Mouse (Mus musculus): Measurements from ENCODE around the gene H2afv. TPM values are rescaled to one million over a fixed set of nuclear protein-coding genes. Genes with fewer than 3 reads are reported as not detected.

The H2afv gene
- 10 to 100 TPM; 57.1 to 59.4 TPM for total RNA-seq (2021)
- long read RNA-seq, experiment 1, transcript H2afv-202 (5 exons, 1,633 nt) = major isoform, 124 of 138 reads
- long read RNA-seq, experiment 1, transcript H2afv-201 (4 exons, 519 nt) = minor isoform, 10 of 138 reads
- long read RNA-seq, experiment 1, partial matches to known transcripts = 2 of 138 reads
- long read RNA-seq, experiment 1, other reads (novel, unspliced or antisense) = 2 of 138 reads
- long read RNA-seq, experiment 2, transcript H2afv-201 (4 exons, 519 nt) = minor isoform, 12 of 137 reads
- long read RNA-seq, experiment 2, transcript H2afv-202 (5 exons, 1,633 nt) = major isoform, 122 of 137 reads
- long read RNA-seq, experiment 2, partial matches to known transcripts = 1 of 137 reads
- long read RNA-seq, experiment 2, other reads (novel, unspliced or antisense) = 2 of 137 reads

DNA sequence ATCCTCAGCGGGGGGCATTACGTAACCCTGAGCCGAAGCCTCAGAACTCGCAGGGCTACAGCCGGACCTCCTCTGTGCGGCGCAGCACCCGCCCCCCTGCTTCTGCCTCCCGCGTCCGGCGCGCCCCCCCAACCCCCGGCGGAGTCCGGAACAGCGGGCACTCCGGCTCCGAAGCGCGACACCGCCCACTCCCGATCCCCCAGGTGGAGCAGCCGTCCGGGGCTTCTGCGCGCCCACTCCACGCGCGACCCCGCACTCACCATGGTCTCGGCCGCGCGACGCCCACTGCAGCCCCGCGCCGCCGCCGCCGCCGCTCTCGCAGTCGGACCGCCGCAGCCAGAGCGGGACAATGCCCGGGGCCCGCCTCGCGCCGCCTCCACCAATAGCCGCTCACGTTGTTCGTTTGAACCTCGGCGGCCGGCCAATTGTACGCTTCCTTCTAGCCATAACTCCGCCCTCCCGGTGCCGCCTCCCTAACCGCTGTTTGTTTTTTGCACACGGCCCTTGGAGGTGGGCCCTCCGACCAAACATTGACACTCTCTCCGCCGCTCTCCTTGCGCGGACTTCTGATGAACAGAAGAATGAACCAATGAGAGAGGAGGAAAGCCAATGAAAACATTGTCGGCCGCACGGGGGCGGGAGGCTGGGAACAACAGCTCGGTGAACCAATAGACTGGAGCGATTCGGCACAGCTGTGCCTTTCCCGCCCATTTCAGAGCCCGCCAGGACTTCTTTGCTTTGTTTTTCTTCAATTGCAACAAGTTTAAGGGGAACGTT lies at the start of gene H2afv:
TSS of gene H2afv (minus strand) at position 367 of the 777 bp plus-strand sequence.
- peak; percentile 99 for DNase-seq
- intact Hi-C loops (cut with DNase I) = no loop called here

DNA sequence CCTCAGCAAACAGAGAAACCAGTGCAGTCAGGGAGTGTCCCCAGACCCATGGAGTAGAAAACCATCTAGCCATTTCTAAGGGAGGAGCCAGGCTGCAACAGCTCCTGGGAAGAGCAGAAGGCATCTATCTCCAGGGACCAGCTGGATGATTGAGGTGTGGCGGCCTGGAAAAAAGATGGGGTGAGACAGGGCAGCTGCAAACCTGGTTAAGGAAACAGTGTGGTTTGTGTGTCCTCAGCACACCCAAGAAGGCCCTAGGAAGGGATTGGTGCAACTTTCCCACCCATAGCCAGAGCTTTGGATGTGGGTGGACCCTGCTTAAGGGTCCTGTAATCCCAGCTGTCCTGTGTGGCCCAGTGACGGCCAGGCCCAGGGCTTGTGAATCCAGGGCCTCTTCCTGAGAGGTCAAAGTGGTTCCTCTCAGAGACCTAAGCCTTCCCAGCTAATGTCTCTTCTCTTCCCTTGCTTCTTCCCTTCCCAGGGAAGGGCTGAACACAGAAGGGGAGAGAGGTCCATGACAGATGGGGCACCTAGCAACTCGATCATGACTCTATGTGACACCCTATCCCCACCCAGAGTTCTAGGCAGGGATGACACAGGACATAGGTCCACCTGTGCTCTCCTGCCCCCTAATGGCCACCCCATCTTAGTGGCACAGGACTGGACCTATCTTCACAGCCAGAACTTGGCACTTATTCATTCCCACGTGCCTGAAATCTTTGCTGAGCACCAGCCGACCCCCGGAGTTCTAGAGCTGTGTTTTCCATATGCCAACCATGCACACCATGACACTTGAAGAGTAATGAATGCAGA lies 45.7 kb upstream of the H2afv start:
- intact Hi-C loops (cut with DNase I) = loop anchor here (2.0 kb wide), 1 partner anchor 25 kb away; no protein-coding TSS in a partner anchor
- DNase-seq = peak; percentile 40 to 54

DNA sequence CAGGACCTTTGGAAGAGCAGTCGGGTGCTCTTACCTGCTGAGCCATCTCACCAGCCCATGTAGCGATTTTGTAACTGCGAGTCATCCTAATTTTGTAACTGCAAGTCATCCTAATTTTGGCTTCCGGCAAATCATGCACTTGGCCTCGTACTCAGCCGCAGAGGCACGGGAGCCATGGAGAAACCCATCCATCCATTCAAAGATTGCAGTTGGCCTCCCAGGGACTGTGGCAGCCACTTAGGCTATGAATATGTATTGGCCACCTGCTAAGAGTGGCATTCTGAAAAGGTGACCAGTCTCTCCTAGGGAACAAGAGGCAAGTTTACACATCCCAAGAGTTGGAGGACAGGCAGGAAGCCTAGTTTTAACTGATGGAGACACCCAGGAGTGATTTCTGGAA lies 45.0 kb upstream of the H2afv start:
- intact Hi-C loops (cut with DNase I) = no loop called here
- no peak for DNase-seq

DNA sequence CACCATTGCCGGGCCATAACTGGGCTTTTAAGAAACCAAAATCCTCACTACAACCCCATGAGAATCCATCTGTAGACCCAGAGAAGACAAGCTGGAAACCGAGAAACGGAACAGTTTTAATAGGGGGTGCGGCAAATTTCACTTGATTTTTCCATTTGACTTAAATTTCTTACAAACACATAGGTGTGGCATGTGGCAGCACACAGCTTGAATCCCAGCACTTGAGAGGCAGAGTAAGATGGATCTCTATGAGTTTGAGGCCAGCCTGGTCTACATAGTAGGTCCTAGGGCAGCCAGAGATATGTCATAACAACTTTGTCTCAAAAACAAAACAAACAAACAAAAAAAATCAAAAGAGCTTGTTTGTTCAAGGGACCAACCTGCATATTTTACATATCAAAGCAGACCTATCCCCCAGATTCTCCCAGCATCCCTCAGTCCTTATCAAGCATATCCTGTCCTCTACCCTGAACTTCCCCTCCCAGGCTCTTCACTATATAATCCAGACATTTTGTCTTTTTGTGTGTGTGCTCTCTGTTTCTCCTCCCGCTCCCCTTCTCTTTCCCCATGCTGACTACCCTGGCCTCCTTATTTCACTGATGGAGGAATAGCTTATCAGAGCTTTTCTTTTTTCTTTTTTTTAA lies 43.9 kb upstream of the H2afv start:
- intact Hi-C loops (cut with DNase I) = no loop called here

DNA sequence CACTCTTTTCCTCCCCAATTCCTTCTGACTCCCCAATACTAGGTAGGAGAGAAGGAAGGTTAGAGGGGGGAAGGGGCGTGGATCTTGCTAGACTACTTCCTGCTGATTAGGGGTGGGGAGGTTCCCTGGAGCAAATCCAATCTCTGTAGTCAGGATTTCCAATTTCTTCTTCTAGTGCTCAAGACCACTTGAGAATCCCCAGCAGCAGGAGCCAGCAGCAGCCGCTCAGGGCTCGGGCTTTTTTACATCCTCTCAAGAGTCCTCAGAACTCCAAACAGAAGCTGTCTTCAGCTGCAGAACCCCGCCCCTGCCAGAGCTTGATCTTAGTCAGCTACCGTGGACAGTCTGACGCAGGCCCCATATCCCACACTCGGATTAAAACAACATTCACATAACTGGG lies 43.3 kb upstream of the H2afv start:
- intact Hi-C loops (cut with DNase I) = no loop called here
- no peak for DNase-seq

More for the DNA sequence above, 43.9 kb upstream of the H2afv start:
- no peak for DNase-seq

DNA sequence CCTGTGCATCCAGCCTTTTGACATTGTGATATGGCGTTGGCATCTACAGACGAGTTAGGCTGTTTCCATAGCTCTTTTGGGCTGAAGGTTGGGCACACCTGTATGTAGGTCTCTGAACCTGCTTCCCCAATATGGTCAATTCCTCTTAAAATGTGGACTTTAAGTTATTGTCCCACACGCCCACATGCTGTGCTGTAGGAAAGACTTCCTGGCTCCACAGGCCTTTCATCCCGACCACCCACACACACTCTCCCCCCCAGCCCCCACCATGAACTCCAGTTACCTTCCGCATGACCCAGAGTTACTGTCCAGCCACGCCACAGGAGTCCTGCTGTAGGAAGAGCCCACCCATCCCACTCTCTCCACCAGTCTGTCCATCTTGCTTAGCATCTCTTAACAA lies 42.7 kb upstream of the H2afv start:
- intact Hi-C loops (cut with DNase I) = no loop called here
- no peak for DNase-seq

DNA sequence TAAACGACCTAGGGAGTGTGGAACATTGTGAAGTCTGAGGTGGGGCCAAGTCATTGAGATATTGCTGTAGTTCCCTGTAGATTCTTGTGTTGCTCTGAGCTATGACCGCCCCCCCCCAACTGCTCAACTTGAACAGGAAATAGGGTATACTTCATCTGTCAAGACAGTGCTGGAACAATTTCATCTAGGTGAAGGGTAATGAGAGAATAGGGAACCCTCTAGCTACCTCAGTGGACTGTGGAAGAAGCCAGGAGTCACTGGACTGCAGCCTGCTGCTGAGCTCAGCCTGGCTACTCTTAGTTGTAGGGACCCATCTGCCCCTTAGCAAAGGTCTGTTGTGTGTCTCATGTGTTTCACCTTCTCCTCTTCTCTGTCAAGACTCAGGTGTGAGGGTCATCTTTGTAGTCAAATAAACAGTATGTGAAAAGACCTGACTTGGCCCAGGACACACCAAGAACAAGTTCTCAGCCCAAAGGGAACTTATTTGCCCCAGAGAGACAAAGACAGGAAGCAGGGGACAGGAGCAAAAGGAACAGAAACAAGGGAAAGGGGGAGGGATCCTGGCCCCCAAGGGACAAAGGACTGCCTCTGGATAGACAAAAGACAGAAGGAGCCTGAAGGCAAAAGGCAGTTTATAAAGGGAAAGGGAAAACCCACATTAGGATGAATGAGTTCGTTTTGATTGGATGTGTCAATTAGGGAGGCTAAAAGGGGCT lies 40.2 kb upstream of the H2afv start:
- intact Hi-C loops (cut with DNase I) = no loop called here
- peak in 1 of 2 experiments; percentile 26 for DNase-seq

DNA sequence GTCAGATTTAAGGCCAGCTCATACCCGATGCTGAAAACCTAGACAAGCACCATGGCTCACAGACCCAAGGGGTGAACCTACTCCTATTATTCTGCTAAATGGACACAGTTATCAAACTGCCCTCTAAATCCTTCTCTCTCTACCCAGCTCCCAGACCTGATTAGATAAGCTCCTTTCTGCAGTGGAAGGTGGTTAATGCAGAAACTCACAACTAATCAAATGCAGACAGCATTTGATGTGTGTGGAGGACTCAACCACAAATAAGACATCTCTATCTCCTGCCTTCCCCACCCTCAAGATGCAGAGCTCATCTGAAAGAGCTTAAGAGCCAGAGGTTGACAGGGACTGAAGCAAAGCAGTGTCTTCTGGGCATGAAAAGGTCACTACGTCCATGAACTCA lies 38.9 kb upstream of the H2afv start:
- intact Hi-C loops (cut with DNase I) = no loop called here
- DNase-seq = no peak

DNA sequence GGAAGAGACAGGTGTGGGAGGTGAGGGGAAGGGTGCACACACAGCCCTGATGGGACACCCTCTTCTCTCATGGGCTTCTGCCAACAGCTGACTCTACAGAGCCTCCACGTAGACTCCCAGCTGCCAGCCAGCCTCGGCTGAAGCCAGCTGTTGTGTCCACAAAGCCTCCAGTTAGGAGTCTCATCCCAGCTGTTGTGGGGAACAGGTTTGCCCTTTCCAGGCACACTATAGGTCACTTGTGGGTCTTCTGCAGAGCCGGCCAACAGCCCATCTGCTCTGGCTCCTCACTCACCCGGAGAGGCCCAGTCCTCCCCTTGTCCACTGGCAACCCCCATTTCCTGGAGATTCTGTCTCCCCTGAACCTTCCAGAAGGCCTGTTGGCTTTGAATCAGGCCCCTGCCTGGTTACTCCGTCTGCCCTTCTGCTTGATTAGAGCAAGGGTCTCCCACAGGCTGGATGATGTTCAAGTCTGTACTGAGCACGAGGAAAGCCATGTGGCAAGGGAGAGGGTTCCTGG lies 37.5 kb upstream of the H2afv start:
- intact Hi-C loops (cut with DNase I) = no loop called here
- peak; percentile 15 to 17 for DNase-seq

DNA sequence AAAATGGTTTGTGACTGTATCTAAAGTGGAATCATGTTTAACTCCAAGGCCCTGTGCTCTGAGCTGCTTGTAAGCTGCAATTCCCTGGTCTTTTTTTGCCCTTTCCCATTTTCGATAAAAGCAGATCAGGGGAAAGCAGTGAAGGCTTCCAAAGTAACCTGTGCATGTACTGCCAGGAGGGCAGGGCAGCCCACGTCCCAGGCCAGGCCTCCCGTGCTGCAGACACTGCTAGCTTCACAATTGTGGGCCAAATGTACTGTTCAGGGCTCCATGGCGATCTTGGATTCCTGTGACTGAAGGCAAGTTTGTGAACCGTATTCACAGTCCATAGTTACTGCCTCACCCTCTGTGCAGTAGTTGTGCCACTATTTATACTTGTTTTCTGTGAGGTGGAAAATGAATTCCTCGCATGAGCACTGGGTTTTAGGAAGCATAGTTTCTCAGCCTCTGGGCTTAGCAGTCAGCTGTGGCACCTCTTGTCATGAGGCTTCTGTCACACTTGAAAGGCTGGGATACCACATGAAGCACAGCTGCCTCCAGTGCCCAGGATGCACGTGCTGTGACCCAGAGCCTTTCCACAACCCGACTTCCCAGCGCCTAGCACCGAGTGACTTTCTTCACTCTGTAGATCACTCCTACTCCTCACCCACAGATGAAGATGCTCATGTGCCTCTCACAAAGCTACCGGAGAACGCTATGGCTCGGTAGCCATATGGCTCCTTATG lies 36.6 kb upstream of the H2afv start:
- DNase-seq = no peak
- intact Hi-C loops (cut with DNase I) = no loop called here

DNA sequence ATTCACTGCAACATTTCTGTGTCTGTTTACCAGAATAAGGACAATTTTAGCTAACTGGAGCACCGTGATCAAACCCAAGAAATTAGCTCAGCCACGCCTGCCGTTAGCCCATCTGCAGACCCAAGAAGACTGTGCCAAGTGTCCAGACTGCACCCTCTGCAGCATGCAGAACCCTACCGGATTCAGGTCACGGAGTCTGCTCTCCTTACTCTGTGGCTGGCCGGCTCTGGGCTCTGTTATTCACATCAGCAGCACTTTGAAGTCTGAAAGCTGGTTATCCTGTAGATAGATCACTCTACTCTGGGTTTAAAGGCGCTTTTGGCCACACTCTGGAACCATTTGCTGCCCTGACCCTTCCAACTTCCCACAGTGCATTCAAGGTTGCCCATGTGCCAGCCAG lies 35.9 kb upstream of the H2afv start:
- intact Hi-C loops (cut with DNase I) = no loop called here
- DNase-seq = no peak

DNA sequence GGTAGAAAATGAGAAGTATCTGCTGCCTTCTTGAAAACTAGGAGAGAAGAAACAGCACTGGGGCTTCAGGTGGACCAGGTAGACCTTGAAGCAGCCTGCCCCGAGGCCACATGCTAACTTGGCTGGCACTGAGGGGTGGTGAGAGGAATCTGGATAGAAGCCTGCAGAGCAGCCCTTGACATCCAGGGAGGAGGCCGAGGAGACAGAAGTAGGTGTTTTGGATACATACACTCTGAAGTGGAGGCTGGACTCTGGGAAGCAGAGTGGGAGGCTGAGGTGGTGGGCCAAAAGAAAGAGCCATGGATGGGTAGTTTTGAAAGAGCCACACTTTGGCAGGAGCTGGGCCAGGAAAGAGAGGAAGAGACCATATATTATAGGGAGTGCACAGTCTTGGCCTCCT lies 35.0 kb upstream of the H2afv start:
- DNase-seq = no peak
- intact Hi-C loops (cut with DNase I) = no loop called here

DNA sequence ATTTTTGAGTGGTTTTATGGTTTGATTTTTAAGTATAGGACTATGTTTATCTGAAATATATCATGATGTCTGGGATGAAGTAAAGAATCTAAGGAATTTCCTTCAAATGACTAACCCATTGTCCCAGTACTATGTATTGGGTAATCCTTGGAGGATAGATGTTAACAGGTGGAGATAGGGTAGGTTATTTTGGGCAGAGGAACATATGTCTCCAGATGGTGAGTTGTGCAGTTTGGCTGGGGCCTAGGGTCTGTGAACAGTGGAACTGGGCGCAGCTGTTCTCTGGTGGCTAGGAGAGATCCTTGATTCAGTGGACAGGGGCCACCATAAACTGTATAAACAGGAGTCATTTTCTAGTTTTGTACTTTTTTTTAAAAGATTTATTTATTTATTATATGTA lies 33.1 kb upstream of the H2afv start:
- DNase-seq = no peak
- intact Hi-C loops (cut with DNase I) = loop anchor here (2.0 kb wide), 1 partner anchor 49 kb away; no protein-coding TSS in a partner anchor

DNA sequence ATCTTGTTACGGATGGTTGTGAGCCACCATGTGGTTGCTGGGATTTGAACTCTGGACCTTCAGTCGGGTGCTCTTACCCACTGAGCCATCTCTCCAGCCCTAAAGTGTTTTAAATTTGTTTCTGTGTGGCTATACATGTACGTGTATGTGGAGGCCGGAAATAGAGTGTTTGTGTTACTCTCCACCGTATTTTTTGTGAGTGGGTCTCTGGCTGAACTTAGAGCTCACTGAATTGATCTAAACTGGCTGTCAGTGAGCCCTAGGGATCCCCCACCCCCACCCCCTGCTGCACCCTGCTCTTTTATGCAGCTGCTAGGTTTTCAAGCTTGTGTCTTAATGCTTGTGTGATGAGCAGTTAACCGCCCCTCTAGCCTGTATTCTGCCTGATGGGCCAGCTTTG lies 32.6 kb upstream of the H2afv start:
- intact Hi-C loops (cut with DNase I) = loop anchor here (2.0 kb wide), 1 partner anchor 50 kb away; no protein-coding TSS in a partner anchor
- no peak for DNase-seq

DNA sequence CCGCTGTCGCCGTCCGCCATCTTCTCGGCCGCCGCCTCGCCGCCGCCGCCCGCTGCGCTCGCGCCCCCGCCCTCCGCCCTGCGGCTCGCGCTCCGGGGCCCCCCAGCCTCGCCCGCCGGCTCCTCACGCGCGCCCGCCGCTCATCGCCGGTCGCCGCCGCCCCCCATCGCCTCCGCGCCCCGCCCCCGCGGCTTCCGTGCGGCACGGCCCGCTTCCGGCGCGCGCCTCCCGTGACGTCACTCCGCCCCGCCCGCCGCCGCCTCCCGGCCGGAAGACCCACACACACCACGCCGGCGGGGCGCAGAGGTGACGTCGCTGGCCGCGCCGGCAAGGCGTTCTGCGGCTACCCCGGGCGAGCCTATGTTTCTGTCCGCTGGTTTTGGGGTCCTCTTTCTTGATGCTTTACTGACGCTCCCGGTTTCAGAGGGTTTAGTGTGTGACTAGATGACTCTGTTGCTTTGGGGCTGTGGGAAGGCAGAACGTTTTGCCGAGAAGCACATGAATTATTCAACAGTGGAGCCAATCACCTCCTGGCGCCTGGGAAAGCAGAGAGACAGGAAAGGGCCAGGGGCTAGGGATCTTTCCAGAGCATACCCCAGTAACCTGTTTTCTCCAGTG lies 31.7 kb upstream of the H2afv start, which contains the start of gene Purb:
TSS of gene Purb (minus strand) at position 51 of the 618 bp plus-strand sequence.
- intact Hi-C loops (cut with DNase I) = loop anchor here (2.0 kb wide), 2 partner anchors 51 to 71 kb away; partner anchors contain the start of gene Ccm2
- DNase-seq = peak; percentile 96 to 98

DNA sequence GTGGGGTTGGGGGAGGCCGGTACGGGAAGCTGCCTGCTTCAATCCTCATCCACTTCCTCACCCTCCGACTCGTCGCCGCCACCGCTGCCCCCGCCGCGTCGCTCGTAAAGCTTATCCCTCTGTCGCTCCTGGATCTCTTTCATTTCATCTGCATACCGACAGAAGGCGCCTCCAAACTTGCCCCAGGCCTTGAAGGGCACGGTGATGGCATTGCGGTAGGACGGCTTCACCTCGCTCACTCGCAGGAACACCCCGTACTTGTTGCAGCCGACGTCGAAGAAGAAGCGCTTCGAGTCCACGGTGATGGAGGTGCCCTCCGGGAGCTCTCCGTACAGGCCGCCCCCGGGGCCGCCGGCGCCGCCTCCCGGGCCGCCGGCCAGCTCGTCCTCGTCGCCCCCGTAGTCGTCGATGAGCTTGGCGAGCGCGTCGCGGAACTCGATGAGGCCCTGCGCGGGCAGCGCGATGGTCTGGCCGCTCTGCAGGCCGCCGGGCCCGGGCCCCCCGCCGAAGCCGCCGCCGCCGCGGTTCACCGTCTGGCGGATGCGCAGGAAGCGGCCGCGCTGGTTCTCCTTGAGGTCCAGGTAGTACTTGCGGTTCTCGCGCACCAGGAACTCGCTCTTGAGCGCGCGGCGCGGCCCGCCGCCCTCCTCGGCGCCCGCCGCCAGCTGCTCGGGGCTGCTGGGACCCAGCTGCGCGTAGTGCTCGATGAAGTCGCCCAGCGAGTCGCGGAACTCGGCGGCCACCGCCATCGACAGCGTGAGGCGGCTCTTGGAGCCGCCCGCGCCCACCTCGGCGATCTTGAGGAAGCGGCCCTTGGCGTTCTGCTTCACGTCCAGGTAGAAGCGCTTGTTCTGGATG lies 30.9 kb upstream of the H2afv start:
- intact Hi-C loops (cut with DNase I) = loop anchor here (2.0 kb wide), 1 partner anchor 72 kb away; the partner anchor contains the start of gene Ccm2
- DNase-seq = peak; percentile 67 to 69

DNA sequence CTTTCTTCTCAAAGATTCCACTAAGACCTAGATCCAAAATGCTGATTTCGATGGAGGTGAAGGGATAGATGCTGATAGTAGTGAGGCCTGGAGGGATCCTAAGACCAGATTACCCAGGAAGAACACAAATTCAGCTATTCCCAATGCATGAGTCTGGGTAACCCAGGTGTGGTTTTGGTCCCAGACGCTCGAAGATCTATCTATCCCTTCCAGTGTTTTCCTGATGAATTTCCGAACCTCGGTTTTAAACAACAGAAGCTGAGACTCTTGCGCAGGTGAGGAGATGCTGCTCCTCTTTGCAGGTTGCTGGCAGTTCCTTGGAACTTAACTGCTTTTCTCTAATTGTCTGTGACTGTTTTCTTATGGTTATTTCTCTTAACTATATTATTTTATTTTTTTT lies 30.1 kb upstream of the H2afv start:
- intact Hi-C loops (cut with DNase I) = loop anchor here (2.0 kb wide), 1 partner anchor 72 kb away; the partner anchor contains the start of gene Ccm2
- no peak for DNase-seq
